Mouse (Mus musculus): Measurements from ENCODE around the gene Kdm2a. TPM values are rescaled to one million over a fixed set of nuclear protein-coding genes. Genes with fewer than 3 reads are reported as not detected.

Kdm2a gene
- polyA plus RNA-seq, 1 experiment from 2014 or later = 48.3 TPM

GRCm38 (mm10) chr19:4438791-4439160, 40.7 kb upstream of the Kdm2a start:
- H3K27me3 ChIP-seq (replicated peaks; ENCODE audit: control insufficient read depth, insufficient read depth, low read length) = no peaks in the 10 kb centered on the region
- no peaks in the 10 kb centered on the region for H3K9me3 ChIP-seq (ENCODE audit: control insufficient read depth, low read length)
- peaks cover 8% of the 10 kb centered on the region for H3K36me3 ChIP-seq (ENCODE audit: control insufficient read depth, insufficient read depth, low read length)
- peak overlapping the region; percentile 70 for H3K27ac ChIP-seq (replicated peaks; ENCODE audit: low read depth, low read length)
- ATAC-seq (ENCODE audit: low read depth) (0 out of 2 replicates have a peak, but pooled peaks have one; percentile 1), DNase-seq (ENCODE audit: low spot score) (no peak)
- peak overlapping the region; percentile 82 for H3K9ac ChIP-seq (ENCODE audit: low read depth, low read length)
- H3K4me3 ChIP-seq (ENCODE audit: low read depth, low read length) = peak overlapping the region; percentile 75
- WGBS = 5% methylated on average over 8 of the region's 8 CpGs
- H3K4me1 ChIP-seq (ENCODE audit: control insufficient read depth, insufficient read depth, low read length) = peaks cover 24% of the 10 kb centered on the region
- peak overlapping the region; percentile 94 for H3K4me2 ChIP-seq (ENCODE audit: low read depth, low read length)

- Histone ChIP-seq H3K9ac (ENCODE audit: low read depth, low read length) (0 out of 2 replicates have a peak overlapping the region, but pooled peaks have one; percentile 82), H3K27me3 (replicated peaks; ENCODE audit: control insufficient read depth, insufficient read depth, low read length) (no peaks in the 10 kb centered on the region), H3K9me3 (ENCODE audit: control insufficient read depth, low read length) (no peaks in the 10 kb centered on the region), H3K4me1 (ENCODE audit: control insufficient read depth, insufficient read depth, low read length) (peaks cover 24% of the 10 kb centered on the region), H3K4me2 (ENCODE audit: low read depth, low read length) (peak overlapping the region; percentile 94; the same call in 1 of the 2 replicates), H3K27ac (replicated peaks; ENCODE audit: low read depth, low read length) (no peak overlapping the region), H3K4me3 (ENCODE audit: low read depth, low read length) (no peak overlapping the region), H3K36me3 (ENCODE audit: control insufficient read depth, insufficient read depth, low read length) (peaks cover 8% of the 10 kb centered on the region)
- ATAC-seq (ENCODE audit: low read depth) (no peak), DNase-seq (ENCODE audit: low spot score) (no peak)
- 68% methylated on average over 6 of the region's 6 CpGs for whole genome bisulfite sequencing
Observed at GRCm38 (mm10) chr19:4437886-4438285, 39.8 kb upstream of the Kdm2a start.

- DNase-seq (ENCODE audit: low spot score) (no peak), ATAC-seq (ENCODE audit: low read depth) (no peak)
- 92% methylated on average over 3 of the region's 3 CpGs for whole genome bisulfite sequencing
Observed at GRCm38 (mm10) chr19:4436254-4436653, 38.2 kb upstream of the Kdm2a start.

GRCm38 (mm10) chr19:4434999-4435398, 36.9 kb upstream of the Kdm2a start:
- DNase-seq (ENCODE audit: low spot score) (no peak), ATAC-seq (ENCODE audit: low read depth) (no peak)
- H3K36me3 ChIP-seq (ENCODE audit: control insufficient read depth, insufficient read depth, low read length) = peaks cover 17% of the 10 kb centered on the region
- WGBS = 100% methylated on average over 1 of the region's 1 CpGs
- no peak overlapping the region for H3K4me2 ChIP-seq (ENCODE audit: low read depth, low read length)
- no peaks in the 10 kb centered on the region for H3K27me3 ChIP-seq (replicated peaks; ENCODE audit: control insufficient read depth, insufficient read depth, low read length)
- no peak overlapping the region for H3K9ac ChIP-seq (ENCODE audit: low read depth, low read length)
- no peak overlapping the region for H3K4me3 ChIP-seq (ENCODE audit: low read depth, low read length)
- H3K4me1 ChIP-seq (ENCODE audit: control insufficient read depth, insufficient read depth, low read length) = peaks cover 5% of the 10 kb centered on the region
- no peaks in the 10 kb centered on the region for H3K9me3 ChIP-seq (ENCODE audit: control insufficient read depth, low read length)
- no peak overlapping the region for H3K27ac ChIP-seq (replicated peaks; ENCODE audit: low read depth, low read length)

More at GRCm38 (mm10) chr19:4436254-4436653, 38.2 kb upstream of the Kdm2a start:
- H3K4me1 ChIP-seq (ENCODE audit: control insufficient read depth, insufficient read depth, low read length) = peaks cover 15% of the 10 kb centered on the region
- H3K9me3 ChIP-seq (ENCODE audit: control insufficient read depth, low read length) = no peaks in the 10 kb centered on the region
- H3K36me3 ChIP-seq (ENCODE audit: control insufficient read depth, insufficient read depth, low read length) = peaks cover 9% of the 10 kb centered on the region
- H3K27ac ChIP-seq (replicated peaks; ENCODE audit: low read depth, low read length) = no peak overlapping the region
- no peak overlapping the region for H3K9ac ChIP-seq (ENCODE audit: low read depth, low read length)
- no peaks in the 10 kb centered on the region for H3K27me3 ChIP-seq (replicated peaks; ENCODE audit: control insufficient read depth, insufficient read depth, low read length)
- no peak overlapping the region for H3K4me2 ChIP-seq (ENCODE audit: low read depth, low read length)
- H3K4me3 ChIP-seq (ENCODE audit: low read depth, low read length) = no peak overlapping the region

- ATAC-seq (ENCODE audit: low read depth) (no peak), DNase-seq (ENCODE audit: low spot score) (no peak)
- Histone ChIP-seq H3K36me3 (ENCODE audit: control insufficient read depth, insufficient read depth, low read length) (peaks cover 22% of the 10 kb centered on the region), H3K9ac (ENCODE audit: low read depth, low read length) (no peak overlapping the region), H3K4me3 (ENCODE audit: low read depth, low read length) (no peak overlapping the region), H3K27ac (replicated peaks; ENCODE audit: low read depth, low read length) (no peak overlapping the region), H3K9me3 (ENCODE audit: control insufficient read depth, low read length) (no peaks in the 10 kb centered on the region), H3K4me2 (ENCODE audit: low read depth, low read length) (no peak overlapping the region), H3K27me3 (replicated peaks; ENCODE audit: control insufficient read depth, insufficient read depth, low read length) (no peaks in the 10 kb centered on the region), H3K4me1 (ENCODE audit: control insufficient read depth, insufficient read depth, low read length) (no peaks in the 10 kb centered on the region)
- 77% methylated on average over 1 of the region's 1 CpGs for WGBS
Observed at GRCm38 (mm10) chr19:4433756-4434155, 35.7 kb upstream of the Kdm2a start.

GRCm38 (mm10) chr19:4430091-4430620, 32.1 kb upstream of the Kdm2a start:
- Histone ChIP-seq H3K4me1 (ENCODE audit: control insufficient read depth, insufficient read depth, low read length) (no peaks in the 10 kb centered on the region), H3K27me3 (replicated peaks; ENCODE audit: control insufficient read depth, insufficient read depth, low read length) (no peaks in the 10 kb centered on the region), H3K4me3 (ENCODE audit: low read depth, low read length) (no peak overlapping the region), H3K4me2 (ENCODE audit: low read depth, low read length) (no peak overlapping the region), H3K36me3 (ENCODE audit: control insufficient read depth, insufficient read depth, low read length) (peaks cover 30% of the 10 kb centered on the region), H3K27ac (replicated peaks; ENCODE audit: low read depth, low read length) (no peak overlapping the region), H3K9ac (ENCODE audit: low read depth, low read length) (no peak overlapping the region), H3K9me3 (ENCODE audit: control insufficient read depth, low read length) (no peaks in the 10 kb centered on the region)
- WGBS = 83% methylated on average over 4 of the region's 4 CpGs
- DNase-seq (ENCODE audit: low spot score) = no peak
- ATAC-seq (ENCODE audit: low read depth) = no peak

GRCm38 (mm10) chr19:4425610-4426366, 27.7 kb upstream of the Kdm2a start:
- DNase-seq (ENCODE audit: low spot score) (peak; percentile 41), ATAC-seq (ENCODE audit: low read depth) (no peak)
- Histone ChIP-seq H3K27me3 (replicated peaks; ENCODE audit: control insufficient read depth, insufficient read depth, low read length) (no peaks in the 10 kb centered on the region), H3K4me1 (ENCODE audit: control insufficient read depth, insufficient read depth, low read length) (no peaks in the 10 kb centered on the region), H3K4me2 (ENCODE audit: low read depth, low read length) (no peak overlapping the region), H3K9me3 (ENCODE audit: control insufficient read depth, low read length) (no peaks in the 10 kb centered on the region), H3K9ac (ENCODE audit: low read depth, low read length) (no peak overlapping the region), H3K36me3 (ENCODE audit: control insufficient read depth, insufficient read depth, low read length) (peaks cover 56% of the 10 kb centered on the region), H3K4me3 (ENCODE audit: low read depth, low read length) (no peak overlapping the region), H3K27ac (replicated peaks; ENCODE audit: low read depth, low read length) (no peak overlapping the region)
- WGBS = 79% methylated on average over 19 of the region's 19 CpGs

- H3K4me3 ChIP-seq (ENCODE audit: low read depth, low read length) = no peak overlapping the region
- ATAC-seq (ENCODE audit: low read depth) (peak; percentile 54; the same call in 1 of the 2 replicates), DNase-seq (ENCODE audit: low spot score) (no peak)
- peaks cover 47% of the 10 kb centered on the region for H3K36me3 ChIP-seq (ENCODE audit: control insufficient read depth, insufficient read depth, low read length)
- H3K9me3 ChIP-seq (ENCODE audit: control insufficient read depth, low read length) = no peaks in the 10 kb centered on the region
- no peaks in the 10 kb centered on the region for H3K4me1 ChIP-seq (ENCODE audit: control insufficient read depth, insufficient read depth, low read length)
- H3K27ac ChIP-seq (replicated peaks; ENCODE audit: low read depth, low read length) = no peak overlapping the region
- WGBS = 81% methylated on average over 3 of the region's 3 CpGs
- H3K4me2 ChIP-seq (ENCODE audit: low read depth, low read length) = no peak overlapping the region
- H3K27me3 ChIP-seq (replicated peaks; ENCODE audit: control insufficient read depth, insufficient read depth, low read length) = no peaks in the 10 kb centered on the region
- H3K9ac ChIP-seq (ENCODE audit: low read depth, low read length) = no peak overlapping the region
Observed at GRCm38 (mm10) chr19:4423021-4423420, 24.9 kb upstream of the Kdm2a start.

GRCm38 (mm10) chr19:4422581-4422980, 24.5 kb upstream of the Kdm2a start:
- H3K27ac ChIP-seq (replicated peaks; ENCODE audit: low read depth, low read length) = no peak overlapping the region
- DNase-seq (ENCODE audit: low spot score) (peak; percentile 19), ATAC-seq (ENCODE audit: low read depth) (no peak)
- no peaks in the 10 kb centered on the region for H3K9me3 ChIP-seq (ENCODE audit: control insufficient read depth, low read length)
- peaks cover 47% of the 10 kb centered on the region for H3K36me3 ChIP-seq (ENCODE audit: control insufficient read depth, insufficient read depth, low read length)
- H3K4me1 ChIP-seq (ENCODE audit: control insufficient read depth, insufficient read depth, low read length) = no peaks in the 10 kb centered on the region
- 96% methylated on average over 3 of the region's 3 CpGs for WGBS
- no peak overlapping the region for H3K9ac ChIP-seq (ENCODE audit: low read depth, low read length)
- H3K27me3 ChIP-seq (replicated peaks; ENCODE audit: control insufficient read depth, insufficient read depth, low read length) = no peaks in the 10 kb centered on the region
- no peak overlapping the region for H3K4me2 ChIP-seq (ENCODE audit: low read depth, low read length)
- no peak overlapping the region for H3K4me3 ChIP-seq (ENCODE audit: low read depth, low read length)

Measured in embryonic facial prominence, embryonic 14.5 days (tissue).